Mouse (Mus musculus) heart, embryonic 12.5 days (tissue): ENCODE results near the gene Ddt. TPM values are rescaled to one million over a fixed set of nuclear protein-coding genes. Genes with fewer than 3 reads are reported as not detected.
A peak's percentile ranks its signal among the peaks of the same experiment; 100 is the strongest.

Experiments used
- ATAC-seq: fragments of 200-750 bp; cut with Nextera tagmentation; 2 replicates; pipeline ENCODE4 v1.8.0; 2017; ENCODE audit warnings: moderate TSS enrichment, moderate library complexity; ENCODE audit not compliant: insufficient number of reproducible peaks, low FRiP score
- H3K27ac ChIP-seq: fragments of 300-500 bp; sonication (generic); 2 replicates; pipeline ENCODE4 v1.5.1; 2016; ENCODE audit warnings: mild to moderate bottlenecking, moderate library complexity; ENCODE audit not compliant: poor library complexity, severe bottlenecking
- H3K27me3 ChIP-seq: fragments of 300-500 bp; sonication (generic); replicated peaks from 2 replicates; pipeline ENCODE4 v1.6.1; 2016; ENCODE audit warnings: mild to moderate bottlenecking, moderate library complexity
- H3K36me3 ChIP-seq: fragments of 300-500 bp; sonication (generic); 2 replicates; pipeline ENCODE4 v1.6.1; 2016; ENCODE audit warnings: mild to moderate bottlenecking, moderate library complexity
- H3K4me1 ChIP-seq: fragments of 300-500 bp; sonication (generic); replicated peaks from 2 replicates; pipeline ENCODE4 v1.6.1; 2016; ENCODE audit warnings: mild to moderate bottlenecking
- H3K4me2 ChIP-seq: fragments of 300-500 bp; sonication (generic); 2 replicates; pipeline ENCODE4 v1.6.1; 2016; ENCODE audit warnings: mild to moderate bottlenecking, moderate library complexity
- H3K4me3 ChIP-seq: fragments of 300-500 bp; sonication (generic); 2 replicates; pipeline ENCODE4 v1.5.1; 2016; ENCODE audit warnings: mild to moderate bottlenecking
- H3K9ac ChIP-seq: fragments of 300-500 bp; sonication (generic); 2 replicates; pipeline ENCODE4 v1.6.1; 2016; ENCODE audit warnings: mild to moderate bottlenecking, moderate library complexity
- H3K9me3 ChIP-seq: fragments of 300-500 bp; sonication (generic); replicated peaks from 2 replicates; pipeline ENCODE4 v1.6.1; 2016; ENCODE audit warnings: mild to moderate bottlenecking, moderate library complexity
- WGBS: fragments of 180-500 bp; shearing (Covaris S2); methylation state at CpG from one replicate; pipeline ENCODE4 v1.1.7; 2016; 5-methylcytosine and 5-hydroxymethylcytosine counted together
- polyA plus RNA-seq: library from polyadenylated mRNA; unstranded; fragments of >200 nt; fragmentation: Nextera tagmentation; extraction: Ambion mirVana; gene quantifications from 2 replicates; pipeline ENCODE4 v1.2.1, GENCODE M21; 2016

The Ddt gene
- polyA plus RNA-seq, 1 experiment from 2014 or later = 35.3 TPM

DNA sequence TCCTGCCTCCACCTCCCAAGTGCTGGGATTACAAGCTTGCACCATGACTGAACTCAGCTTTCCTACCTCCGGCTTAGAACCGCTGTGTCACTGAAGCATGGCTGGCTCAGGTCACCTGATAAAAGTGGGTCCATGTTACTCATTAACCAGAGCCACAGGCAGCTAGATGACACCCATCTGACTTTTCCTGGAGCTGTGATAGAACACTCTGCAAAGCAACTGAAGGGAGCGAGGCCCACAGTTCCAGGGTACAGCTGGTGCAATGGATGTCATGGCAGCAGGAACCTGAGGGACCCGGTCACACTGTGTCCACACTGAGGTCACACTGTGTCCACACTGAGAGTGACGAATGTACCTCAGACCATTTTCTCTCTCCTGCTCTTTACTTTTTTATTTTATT lies 16.6 kb upstream of the Ddt start:
- Histone ChIP-seq H3K36me3 (no peaks in the 10 kb centered on the region), H3K27me3 (no peaks in the 10 kb centered on the region), H3K9me3 (no peaks in the 10 kb centered on the region), H3K4me3 (no peak overlapping the region), H3K4me1 (0 out of 2 replicates have a peak, but pooled peaks cover 2% of the 10 kb centered on the region), H3K9ac (no peak overlapping the region), H3K4me2 (no peak overlapping the region), H3K27ac (no peak overlapping the region)
- WGBS = 79% methylated on average over 5 of the region's 5 CpGs
- no peak for ATAC-seq

DNA sequence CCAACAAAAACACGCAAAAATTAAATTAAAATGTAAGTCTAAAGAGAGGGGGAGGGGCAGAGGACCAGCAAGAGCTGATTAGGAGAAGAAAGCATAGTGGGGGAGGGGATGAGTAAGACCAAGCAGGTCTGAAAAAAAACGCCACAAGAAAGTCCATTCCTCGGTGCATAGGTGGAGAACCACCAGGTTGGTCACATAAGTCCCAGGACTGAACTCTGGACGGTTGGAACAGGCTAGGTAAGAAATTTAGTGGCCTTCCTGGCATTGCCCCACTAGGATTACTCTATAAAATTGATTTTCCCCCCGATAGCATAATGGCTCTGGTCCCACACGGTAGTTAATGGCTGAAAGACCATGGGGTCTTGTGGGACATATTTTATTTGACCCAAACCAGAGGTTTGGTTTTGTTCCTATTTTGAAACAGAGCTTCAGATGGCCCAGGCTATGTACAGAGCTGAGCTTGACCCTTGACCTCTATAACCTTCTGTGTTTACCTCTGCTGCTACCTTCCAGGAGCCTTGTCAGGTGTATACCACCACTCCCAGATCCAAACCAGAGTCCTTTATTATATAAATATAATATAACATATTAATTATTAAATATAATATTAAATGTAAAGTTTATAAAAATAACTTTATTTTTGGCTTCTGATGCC lies 16.0 kb upstream of the Ddt start:
- Histone ChIP-seq H3K4me1 (no peaks in the 10 kb centered on the region), H3K27me3 (no peaks in the 10 kb centered on the region), H3K9me3 (no peaks in the 10 kb centered on the region), H3K9ac (no peak overlapping the region), H3K4me3 (no peak overlapping the region), H3K4me2 (no peak overlapping the region), H3K27ac (no peak overlapping the region), H3K36me3 (no peaks in the 10 kb centered on the region)
- WGBS = 66% methylated on average over 6 of the region's 6 CpGs
- ATAC-seq = no peak

DNA sequence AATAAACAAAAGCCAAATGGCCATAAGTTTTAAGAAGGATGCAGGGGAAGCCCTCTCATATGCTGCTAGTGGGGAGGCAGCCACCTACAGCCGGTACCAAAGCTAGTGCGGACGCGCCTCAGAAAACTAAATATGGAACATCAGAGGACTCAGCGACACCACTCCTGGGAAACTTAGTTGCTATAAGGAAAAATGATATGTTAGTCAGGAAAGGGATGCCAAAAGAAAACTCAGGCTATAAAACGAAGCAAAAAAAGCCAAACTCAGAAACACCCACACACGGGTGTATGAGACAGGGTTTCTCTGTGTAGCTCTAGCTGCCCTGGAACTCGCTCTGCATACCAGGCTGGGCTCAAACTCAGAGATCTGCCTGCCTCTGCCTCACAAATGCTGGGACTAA lies 15.1 kb upstream of the Ddt start:
- H3K27me3 ChIP-seq = no peaks in the 10 kb centered on the region; the same call in 1 of the 2 replicates
- no peaks in the 10 kb centered on the region for H3K36me3 ChIP-seq
- ATAC-seq = no peak
- 88% methylated on average over 8 of the region's 8 CpGs for WGBS
- no peak overlapping the region for H3K27ac ChIP-seq
- no peak overlapping the region for H3K9ac ChIP-seq
- no peak overlapping the region for H3K4me3 ChIP-seq
- no peak overlapping the region for H3K4me2 ChIP-seq
- no peaks in the 10 kb centered on the region for H3K4me1 ChIP-seq
- H3K9me3 ChIP-seq = no peaks in the 10 kb centered on the region

DNA sequence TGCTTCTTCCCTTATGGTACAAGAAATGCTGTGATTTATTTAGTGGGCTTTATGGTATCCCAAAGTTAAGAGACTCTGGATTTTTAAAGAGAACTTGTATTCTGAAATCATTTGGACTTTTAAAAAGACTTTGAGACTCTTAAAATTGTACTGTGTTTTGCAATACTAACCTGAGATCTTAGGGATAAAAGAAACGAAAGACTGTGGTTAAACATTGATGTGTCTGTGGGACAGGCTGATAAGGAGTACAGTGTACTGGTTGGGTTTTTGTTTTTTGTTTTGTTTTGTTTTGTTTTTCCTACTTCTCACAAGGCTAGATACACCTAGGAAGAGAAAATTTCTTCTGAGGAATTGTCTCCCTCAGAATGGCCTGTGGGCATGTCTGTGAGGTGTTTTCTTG lies 12.2 kb upstream of the Ddt start:
- no peak overlapping the region for H3K4me2 ChIP-seq
- H3K9ac ChIP-seq = no peak overlapping the region
- no peaks in the 10 kb centered on the region for H3K9me3 ChIP-seq
- 69% methylated on average over 1 of the region's 1 CpGs for WGBS
- H3K27ac ChIP-seq = no peak overlapping the region
- H3K4me1 ChIP-seq = peaks cover 4% of the 10 kb centered on the region
- no peak overlapping the region for H3K4me3 ChIP-seq
- H3K27me3 ChIP-seq = peaks cover 5% of the 10 kb centered on the region; the same call in 1 of the 2 replicates
- no peaks in the 10 kb centered on the region for H3K36me3 ChIP-seq
- ATAC-seq = no peak

DNA sequence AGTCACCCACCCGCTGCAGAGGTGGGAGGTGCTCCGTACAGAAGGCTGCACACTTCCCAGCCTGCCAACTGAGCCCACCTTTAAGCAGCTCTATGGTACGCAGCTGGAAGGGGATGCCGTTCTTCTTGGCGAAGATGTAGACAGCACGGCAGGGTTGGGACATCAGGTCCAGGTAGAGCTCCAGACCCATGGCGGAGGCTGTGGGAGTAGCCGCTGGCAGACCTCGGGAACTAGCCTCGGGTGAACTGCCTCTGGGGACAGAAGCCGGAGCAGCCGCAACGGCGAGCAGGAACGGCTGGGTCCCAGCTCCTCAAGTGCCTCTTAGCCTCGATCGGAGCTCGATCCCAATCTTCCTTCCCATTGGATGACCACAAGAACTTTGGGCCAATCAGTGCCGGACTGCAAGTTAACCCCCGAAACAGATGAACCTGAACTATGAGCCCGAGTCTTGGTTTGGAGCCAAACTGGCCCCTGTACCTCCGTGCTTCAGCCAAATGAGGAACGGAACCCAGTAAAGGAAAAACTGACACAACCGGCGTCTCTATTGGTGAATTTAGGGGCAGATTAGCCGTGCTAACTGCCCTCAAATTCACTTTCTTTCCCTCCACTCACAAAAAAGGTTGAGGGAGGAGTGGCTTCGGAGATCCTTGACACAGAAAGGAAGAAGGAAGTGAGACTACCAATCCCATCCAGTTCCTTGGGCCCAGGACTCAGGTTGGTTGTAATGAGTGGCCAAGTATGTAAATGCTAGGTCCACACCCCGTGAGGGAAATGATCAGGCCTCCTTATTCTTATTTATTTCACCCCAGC lies 7.8 kb upstream of the Ddt start, which contains the start of the genes Gm20441 and Gstt3:
TSS of gene Gm20441 (minus strand) at position 186 of the 810 bp plus-strand sequence.
TSS of gene Gstt3 (minus strand) at position 646 of the 810 bp plus-strand sequence.
- H3K4me2 ChIP-seq = peak within 1 kb of the TSS; percentile 96
- no peaks in the 10 kb centered on the region for H3K36me3 ChIP-seq
- peak within 1 kb of the TSS; percentile 50 for H3K9ac ChIP-seq
- H3K27ac ChIP-seq = no peak within 1 kb of the TSS
- peaks cover 15% of the 10 kb centered on the region for H3K4me1 ChIP-seq
- peaks cover 30% of the 10 kb centered on the region for H3K27me3 ChIP-seq
- peak within 1 kb of the TSS; percentile 49 for H3K4me3 ChIP-seq
- WGBS = 2% methylated on average over 28 of the region's 28 CpGs
- ATAC-seq = peak; percentile 52; the same call in 1 of the 2 replicates
- no peaks in the 10 kb centered on the region for H3K9me3 ChIP-seq

DNA sequence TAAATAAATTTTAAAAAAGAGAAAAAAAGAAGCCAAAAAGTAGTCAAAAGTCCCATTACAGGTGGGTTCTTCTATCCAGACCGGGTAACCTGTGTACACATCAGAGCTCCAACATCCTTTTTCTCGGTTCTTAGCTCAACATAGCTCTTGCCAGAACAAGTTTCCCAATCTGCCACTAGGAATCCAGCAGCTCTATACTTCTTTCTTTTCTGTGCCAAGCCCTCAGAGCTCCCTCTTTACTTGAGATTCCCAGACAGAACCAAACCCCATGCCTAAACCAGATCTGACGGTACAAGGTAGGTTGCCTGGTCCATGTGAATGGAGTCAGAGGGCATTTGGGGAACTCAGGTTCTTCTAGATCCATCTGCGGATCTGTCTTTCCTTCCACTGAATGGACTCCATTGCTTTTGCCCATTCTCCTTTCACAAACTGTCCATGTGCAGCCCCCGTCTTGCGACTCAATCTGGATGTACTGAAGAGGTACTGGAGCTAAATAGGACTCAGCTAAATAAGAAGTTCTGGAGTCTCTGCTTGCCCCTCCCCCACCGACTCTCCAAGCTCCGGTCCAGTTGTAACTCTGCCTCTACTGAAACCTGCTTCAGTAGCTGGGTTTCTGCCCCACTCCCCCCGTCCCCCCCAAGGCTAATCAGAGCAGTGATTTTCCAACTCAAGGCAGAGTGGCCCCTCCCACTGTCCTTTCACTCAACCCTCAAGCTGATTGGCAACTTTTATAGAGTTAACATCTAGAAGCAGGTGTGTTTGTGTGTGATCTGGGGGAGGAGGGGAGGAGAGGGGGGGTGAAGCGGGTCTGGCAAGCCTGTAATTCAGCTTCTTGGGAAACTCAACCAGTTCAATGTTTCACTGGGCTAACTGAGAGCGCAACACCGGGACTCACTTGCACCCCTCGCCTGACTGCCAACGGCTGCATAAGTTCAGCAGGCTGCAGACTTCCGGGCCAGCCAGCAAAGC lies 6.3 kb upstream of the Ddt start:
- no peaks in the 10 kb centered on the region for H3K9me3 ChIP-seq
- H3K36me3 ChIP-seq = no peaks in the 10 kb centered on the region
- peaks cover 15% of the 10 kb centered on the region for H3K4me1 ChIP-seq
- H3K4me2 ChIP-seq = peak overlapping the region; percentile 96
- WGBS = 37% methylated on average over 15 of the region's 15 CpGs
- H3K27ac ChIP-seq = no peak overlapping the region
- no peak for ATAC-seq
- no peak overlapping the region for H3K9ac ChIP-seq
- H3K4me3 ChIP-seq = 0 out of 2 replicates have a peak overlapping the region, but pooled peaks have one; percentile 49
- peaks cover 34% of the 10 kb centered on the region for H3K27me3 ChIP-seq

DNA sequence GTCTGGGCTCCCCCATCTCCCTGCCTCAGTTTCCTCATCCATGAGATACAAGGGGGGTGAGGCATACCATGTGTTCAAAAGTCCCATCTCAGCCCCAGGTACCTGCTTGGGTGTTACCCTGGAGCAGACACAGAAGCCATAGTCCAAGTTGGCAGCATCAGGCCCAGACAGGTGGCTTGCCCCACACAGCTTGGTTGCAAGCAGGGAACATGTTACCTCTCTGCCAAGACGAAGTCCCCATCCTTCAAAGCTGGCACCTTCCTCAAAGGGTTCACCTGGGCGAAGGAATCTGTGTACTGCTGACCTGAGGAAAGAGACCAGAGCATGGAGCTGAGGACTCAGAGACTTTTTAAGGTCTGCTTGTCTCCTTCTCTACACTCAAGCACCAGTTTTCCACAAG lies 4.7 kb upstream of the Ddt start:
- Histone ChIP-seq H3K27me3 (peaks cover 35% of the 10 kb centered on the region), H3K9ac (no peak overlapping the region)

DNA sequence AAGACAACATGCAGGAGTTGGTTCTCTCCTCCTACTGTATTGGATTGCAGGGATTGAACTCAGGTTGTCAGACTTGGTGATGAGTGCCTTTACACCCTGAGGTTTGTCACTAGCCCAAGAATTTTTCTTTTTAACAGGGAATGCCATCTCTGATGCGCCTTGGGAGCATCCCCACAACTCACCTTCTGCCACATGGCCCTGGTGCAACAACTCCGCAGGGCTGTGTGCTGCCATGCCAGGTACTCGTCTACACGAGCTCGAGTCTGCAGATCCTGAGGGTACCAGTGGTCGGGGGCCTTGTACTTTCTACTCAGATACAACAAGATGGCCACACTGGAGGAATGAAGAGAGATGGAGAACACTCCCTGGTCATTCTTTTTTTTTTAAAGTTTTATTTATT lies 3.3 kb upstream of the Ddt start:
- 79% methylated on average over 6 of the region's 6 CpGs for WGBS
- no peak for ATAC-seq
- peaks cover 35% of the 10 kb centered on the region for H3K27me3 ChIP-seq
- H3K4me3 ChIP-seq = no peak overlapping the region
- no peaks in the 10 kb centered on the region for H3K36me3 ChIP-seq
- no peak overlapping the region for H3K27ac ChIP-seq
- H3K9me3 ChIP-seq = no peaks in the 10 kb centered on the region
- H3K4me2 ChIP-seq = no peak overlapping the region
- no peak overlapping the region for H3K9ac ChIP-seq
- H3K4me1 ChIP-seq = peaks cover 24% of the 10 kb centered on the region

More for the DNA sequence above, 4.7 kb upstream of the Ddt start:
- Histone ChIP-seq H3K9me3 (no peaks in the 10 kb centered on the region), H3K4me2 (no peak overlapping the region), H3K4me1 (peaks cover 15% of the 10 kb centered on the region), H3K36me3 (no peaks in the 10 kb centered on the region), H3K4me3 (no peak overlapping the region), H3K27ac (no peak overlapping the region)
- 64% methylated on average over 2 of the region's 2 CpGs for WGBS
- no peak for ATAC-seq

DNA sequence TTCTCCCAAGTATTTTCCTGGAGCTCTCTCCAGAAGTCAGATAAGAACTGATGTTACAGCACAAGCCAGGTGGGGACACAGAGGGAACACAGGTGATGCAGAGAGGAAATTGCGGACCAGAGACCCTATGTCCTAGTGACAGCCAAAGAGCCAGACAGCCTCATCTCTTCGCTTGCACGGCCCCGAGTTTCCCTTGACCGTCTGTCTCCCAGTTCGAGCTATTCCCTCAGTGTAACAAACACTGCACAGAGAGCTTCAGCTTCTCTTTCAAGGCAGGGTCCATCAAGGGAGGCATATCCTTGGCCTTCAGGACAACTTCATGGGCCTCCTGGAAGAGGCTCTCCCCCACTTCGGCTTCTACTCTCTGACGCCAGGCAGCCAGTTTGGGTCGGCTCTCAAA lies 1.4 kb upstream of the Ddt start:
- Histone ChIP-seq H3K9me3 (no peaks in the 10 kb centered on the region), H3K36me3 (no peaks in the 10 kb centered on the region), H3K27ac (no peak overlapping the region), H3K4me2 (no peak overlapping the region), H3K4me3 (no peak overlapping the region), H3K9ac (no peak overlapping the region), H3K4me1 (peaks cover 12% of the 10 kb centered on the region), H3K27me3 (peaks cover 23% of the 10 kb centered on the region)
- WGBS = 86% methylated on average over 9 of the region's 9 CpGs
- ATAC-seq = no peak

DNA sequence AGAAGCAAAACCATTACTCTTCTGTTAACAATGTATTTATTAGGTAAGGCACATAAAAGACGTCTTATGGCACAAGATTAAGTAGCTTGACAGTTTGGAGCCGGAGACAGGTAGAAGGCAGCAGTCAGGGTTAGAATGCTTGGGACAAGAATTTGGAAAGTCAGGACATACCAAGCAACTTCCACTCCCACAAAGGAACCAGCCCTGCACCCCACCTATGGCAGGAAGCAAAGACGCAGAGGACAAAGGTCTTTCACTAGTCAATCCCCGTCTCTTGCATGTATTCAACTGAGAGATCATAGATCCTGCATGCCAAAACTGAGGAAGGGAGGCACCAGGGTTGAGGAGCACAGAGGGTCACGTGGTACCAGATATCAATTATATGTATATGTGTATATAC lies 888 bp upstream of the Ddt start:
- Histone ChIP-seq H3K4me2 (no peak overlapping the region), H3K4me1 (peaks cover 10% of the 10 kb centered on the region), H3K9ac (no peak overlapping the region), H3K4me3 (no peak overlapping the region), H3K27me3 (peaks cover 18% of the 10 kb centered on the region; the same call in 1 of the 2 replicates), H3K27ac (no peak overlapping the region), H3K36me3 (no peaks in the 10 kb centered on the region), H3K9me3 (no peaks in the 10 kb centered on the region)
- ATAC-seq = no peak
- 84% methylated on average over 5 of the region's 5 CpGs for WGBS
